Mouse (Mus musculus) frontal cortex, postnatal 25 days (tissue): ENCODE measurements around the gene Uchl3.

Source experiments
- DNase-seq, 2 experiments: peaks; one replicate each; pipeline ENCODE4 v3.0.0; 2022; ENCODE audit warnings: low spot score in 2 of 2

The Uchl3 gene

DNA sequence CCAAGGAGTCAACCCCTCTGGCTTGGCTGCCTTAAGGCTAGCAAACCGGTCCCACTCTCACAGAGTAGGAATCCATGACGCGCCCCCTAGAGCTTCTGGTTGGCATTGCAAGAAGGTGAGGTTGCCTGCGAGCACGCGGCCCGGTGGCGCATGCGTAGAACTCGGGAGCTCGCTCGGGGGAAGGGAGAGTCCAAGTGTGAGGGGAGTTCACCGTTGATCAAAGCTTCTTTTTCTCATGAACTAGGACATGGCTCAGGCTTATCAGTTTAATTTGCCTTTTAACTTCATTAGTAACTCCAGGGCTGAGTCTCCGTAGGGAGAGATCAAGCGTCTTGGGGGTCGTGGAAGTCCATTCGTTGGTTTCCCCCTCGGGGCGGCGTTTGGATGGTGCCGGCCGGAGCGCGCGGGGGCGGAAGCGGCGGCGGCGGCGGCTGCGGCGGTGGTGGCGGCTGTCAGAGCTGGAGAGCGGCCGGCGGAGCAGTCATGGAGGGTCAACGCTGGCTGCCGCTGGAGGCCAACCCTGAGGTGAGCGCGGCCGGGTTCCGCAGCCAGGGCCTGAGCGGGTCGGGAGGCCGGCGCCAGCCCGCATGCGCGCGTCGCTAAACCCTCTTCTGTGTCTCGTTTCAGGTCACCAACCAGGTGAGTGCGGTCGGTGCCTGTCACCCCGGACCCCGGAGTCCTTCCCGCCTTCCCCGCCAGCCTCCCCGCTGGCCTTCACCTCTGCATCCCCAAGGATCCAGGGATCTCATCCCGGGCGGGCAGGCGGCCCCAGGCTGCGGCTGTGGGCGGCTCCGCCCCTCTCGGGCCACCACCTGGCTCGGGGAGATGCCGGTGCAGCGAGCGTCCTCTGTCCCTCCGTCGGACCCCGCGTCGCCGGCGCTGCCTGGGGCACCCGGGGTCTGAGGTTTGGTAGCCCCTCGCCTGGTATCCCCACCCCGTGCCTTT, at the start of gene Uchl3:
Uchl3 (plus strand) TSS at position 387 of the 945 bp plus-strand sequence.
- peak; percentile 99 to 100 for DNase-seq

DNA sequence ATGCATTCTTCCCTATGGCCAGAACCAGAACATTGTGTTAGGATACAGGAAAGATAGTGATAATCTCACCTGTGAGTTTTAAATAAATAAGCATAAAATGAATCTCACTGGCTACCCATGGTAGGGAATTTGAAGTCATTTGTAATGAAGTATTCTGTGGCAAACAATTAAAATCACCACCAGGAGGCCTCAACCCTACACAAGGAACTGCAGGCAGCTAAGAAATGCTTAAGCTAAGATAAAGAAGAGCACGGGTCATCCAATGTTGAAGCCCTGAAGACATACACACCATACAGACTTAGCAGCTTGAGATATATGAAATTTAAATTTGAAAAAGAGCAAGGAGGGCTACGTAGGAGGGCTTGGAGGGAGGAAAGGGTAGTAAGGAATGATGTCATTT, 47.9 kb upstream of the Uchl3 start:
- DNase-seq, result no peak

DNA sequence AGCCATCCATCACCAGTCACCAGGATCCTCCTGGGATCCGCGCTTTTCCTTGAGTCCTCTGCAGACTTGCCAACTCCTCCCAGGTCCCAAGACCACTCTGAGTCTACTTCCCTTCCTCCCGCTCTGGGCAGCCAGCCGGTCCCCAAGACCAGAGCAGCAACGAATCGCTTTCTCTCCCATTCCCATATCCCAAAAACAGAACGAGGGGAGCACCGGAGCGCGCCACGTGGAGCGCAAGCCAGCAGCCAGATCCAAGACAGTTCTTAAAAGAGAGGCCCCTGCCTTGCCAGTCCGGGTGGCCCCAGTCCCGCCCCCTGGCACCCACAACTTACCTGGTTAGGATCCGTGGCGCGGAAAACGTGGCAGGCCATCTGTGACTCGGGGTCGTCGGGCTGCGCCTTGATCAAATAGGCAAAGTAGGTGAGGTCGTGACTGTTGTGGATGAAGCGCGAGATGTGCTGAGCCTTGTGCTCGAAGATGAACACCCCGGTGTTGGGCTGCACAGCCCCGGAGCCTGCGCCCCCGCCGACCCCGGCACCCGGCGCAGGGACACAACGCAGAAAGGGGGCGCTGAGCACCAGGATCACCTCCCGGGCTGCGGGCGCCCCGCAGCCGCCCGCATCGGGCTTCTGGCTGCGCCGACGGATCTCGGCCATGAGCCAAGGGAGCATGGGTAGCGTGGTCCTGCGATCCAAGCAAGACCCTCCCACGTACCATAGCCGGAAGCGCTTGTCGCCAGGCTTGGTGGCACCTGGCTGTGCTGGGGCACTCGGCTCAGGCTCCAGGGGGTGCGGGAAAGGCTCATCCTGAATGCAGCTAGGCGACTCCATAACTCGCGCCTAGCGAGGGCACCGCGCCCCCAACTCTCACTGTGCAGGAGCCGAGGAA, 45.9 kb upstream of the Uchl3 start:
- DNase-seq, result peak; percentile 5 to 18

DNA sequence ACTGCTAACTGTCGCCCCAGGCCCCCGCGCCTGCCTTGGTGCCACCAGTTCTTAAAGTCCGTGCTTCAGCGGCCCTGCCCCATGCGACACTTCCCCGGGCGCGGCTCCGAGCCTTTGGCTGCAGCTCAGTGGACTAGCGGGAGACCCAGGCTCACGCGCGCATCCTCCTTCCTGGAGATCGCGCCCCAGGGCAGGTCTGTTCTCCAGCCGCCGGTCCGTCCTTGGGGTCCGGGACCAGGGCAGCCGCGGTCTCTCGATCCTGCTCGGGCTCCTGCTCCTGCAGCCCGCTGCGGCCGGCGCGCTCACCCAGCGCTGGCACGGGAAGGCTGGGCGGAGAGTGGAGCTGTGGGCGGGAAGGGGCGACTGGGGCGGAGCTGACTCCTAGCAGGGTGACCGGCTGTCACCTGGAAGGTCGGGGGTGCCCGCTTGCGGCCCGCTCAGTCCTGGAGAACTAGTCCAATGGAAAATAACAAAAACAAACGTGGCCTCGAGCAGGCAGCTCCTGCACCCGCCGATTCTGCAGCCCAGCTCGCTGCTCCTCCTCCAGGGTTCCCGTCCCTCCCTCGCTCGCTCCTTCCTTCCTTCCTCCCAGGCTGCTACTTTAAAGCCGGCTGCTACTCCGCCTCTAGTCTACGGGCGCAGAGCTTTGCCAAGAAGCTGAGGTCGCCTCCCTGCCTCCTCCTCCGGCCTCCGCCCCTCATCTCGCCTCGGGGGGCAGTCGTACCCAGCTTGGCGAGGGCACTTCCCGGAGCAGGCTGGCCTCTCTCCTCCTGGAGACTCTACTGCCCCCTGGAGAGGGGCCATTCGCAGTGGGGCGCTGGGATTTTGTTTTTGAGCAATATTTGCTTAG, 45.0 kb upstream of the Uchl3 start, which contains the start of gene Tbc1d4:
Tbc1d4 (minus strand) TSS at position 673 of the 850 bp plus-strand sequence.
- peak; percentile 41 to 42 for DNase-seq

DNA sequence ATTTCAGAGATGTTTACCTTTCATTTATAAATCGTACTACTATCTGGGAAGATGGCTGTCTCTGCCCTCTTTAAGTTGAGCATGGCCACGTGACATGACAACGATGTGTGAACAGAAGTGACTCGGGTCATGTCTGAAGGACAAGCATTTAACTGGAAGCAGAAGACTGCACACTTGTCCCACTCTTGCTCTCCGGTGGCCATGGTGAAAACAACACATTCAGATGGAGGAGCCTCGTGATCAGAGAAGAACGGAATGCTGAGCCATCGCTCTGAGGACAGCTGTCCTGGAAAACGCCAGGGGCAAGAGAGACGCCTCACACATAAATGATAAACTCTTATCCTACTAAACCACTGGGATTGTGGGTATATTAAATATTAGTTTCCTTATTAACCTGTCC, 43.1 kb upstream of the Uchl3 start:
- DNase-seq, result no peak

DNA sequence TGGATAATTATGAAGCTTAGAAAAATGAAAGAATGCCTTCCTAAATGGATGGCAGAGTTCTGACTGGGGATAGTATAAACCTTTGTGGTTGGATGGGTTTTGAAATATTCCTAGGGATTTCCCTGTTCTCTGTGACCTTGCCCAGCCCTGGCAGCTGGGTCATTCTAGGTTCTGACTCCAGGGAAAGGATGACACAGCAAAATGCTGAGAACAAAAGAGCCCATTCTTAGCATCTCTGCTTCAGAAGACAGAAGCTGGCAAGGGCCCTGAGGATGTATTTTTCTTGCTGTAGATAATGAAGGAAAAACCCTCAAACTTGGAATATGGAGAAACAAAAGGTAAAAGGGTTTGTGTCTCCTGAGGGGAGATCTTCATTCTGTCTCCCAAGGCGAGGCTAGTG, 40.6 kb upstream of the Uchl3 start:
- no peak for DNase-seq

DNA sequence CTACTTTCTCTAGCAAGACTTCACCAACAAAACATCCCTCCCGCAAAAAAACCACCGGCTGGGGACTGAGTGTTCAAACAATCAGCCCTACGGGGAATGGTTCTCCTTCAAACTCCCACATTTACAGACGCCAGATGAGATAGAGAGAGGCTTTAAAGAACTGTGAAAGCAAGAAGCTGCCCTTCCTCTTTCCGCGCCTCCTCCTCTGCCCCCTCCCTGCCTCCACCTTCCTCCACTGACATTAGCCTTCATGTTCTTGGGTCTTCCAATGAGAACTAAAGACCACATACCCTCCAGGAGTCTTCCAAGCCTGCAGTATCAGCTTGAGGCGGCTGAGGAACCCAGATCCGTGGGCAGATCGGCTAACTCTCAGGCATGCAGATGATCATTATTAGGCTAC, 37.6 kb upstream of the Uchl3 start:
- DNase-seq, result no peak

DNA sequence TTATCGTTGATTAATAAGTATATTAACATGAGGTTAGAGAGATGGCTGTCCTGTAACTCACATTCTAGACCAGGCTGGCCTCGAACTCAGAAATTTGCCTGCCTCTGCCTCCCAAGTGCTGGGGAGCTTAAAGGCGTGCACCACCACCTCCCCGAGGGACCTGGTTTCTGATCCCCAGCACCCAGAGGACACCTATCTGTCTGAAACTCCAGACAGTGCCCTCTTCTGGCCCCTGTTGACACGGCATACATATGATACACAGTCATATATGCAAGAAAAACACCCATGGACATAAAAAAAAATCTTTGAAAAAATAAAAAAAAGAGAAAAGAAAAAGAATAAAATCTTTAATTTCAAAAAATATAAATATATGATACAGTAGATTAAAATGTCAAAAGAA, 36.1 kb upstream of the Uchl3 start:
- no peak for DNase-seq

DNA sequence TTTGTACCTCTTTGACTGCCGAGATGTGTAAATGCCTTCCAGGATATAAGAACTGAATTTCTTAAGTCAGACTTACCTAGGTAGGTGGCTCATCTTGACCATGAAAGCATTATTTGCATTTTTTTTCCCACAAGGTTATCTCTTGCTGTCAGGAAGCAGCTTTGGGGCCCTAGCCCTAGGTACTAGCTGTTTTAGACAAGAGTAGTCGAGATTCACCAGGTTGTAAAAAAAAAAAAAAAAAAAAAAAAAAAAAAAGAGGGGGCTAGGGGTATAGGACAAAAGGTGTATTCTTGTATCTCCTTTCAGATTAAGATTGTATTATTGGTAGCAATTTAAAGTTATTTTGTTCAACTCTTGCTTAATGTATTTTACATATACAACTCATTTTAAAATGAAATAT, 23.2 kb upstream of the Uchl3 start:
- no peak for DNase-seq

DNA sequence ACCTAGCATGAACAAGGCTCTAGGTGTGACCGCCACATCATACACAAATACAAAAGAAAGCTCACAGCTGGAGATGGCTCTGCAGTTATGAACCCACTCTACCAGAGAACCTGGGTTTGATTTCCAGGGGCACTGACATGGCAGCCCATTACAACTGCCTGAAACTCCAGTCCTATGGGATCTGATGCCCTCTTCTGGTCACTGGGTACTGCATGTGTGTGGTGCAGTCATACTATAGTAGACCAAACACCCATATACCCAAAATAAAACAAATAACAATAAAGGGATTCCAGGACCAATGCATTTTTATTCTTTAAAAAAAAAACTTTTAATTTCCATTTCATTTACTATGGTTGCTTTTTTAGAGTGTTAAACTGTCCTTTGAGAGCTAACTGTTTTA, 18.0 kb upstream of the Uchl3 start:
- DNase-seq, result no peak

DNA sequence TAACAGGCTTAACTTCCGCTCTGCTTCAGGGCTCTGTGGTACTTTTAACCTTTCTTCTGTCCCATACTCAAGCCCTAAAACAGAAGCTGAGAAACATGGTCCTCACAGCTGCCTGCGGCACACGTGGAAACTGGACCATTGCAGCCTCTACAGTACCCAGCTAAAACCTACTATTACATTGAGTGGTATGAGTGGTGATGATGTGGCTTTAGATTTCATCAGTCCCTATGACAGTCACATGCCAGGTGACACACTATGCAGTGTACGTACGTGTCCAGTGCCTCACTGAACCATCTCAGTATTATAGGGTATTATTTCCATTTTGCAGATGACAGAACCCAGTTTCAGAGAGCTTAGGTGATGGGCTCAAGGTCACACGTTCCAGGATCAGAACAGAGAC, 16.4 kb upstream of the Uchl3 start:
- DNase-seq, result no peak

DNA sequence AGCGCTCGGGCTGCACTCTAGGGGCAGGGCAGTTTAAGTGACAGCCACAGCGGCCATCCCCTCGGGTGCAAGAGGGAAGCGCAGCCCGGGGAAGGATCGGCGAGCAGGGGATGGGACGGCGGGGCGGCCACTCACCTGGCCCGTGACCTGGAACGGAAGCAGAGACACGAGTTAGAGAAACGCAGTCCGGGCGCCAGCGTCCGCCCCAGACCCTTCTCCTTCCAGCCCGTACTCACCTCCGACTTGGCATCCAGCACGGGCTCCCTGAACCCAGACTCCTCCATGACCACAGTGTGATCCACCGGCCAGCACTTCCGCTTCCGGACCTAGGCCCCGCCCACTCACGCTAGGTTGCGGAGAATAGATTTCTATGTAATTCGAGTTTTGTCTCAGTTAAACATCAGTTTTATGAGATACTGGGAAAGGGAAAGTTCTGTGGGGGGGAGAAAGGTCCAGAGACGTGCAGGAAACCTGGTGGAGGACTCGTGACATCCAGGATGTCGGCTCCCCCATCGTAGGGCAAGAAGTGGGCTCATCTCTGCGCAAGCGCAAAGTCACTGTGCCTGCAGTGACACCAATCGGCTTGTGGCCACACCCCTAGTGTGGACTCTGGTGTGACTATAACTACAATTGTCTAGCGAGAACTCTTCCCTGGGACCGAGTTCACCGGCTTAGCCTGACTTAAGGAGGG, 13.5 kb upstream of the Uchl3 start, which contains the start of gene Commd6:
Commd6 (minus strand) TSS at position 534 of the 691 bp plus-strand sequence.
- DNase-seq, result peak; percentile 82

DNA sequence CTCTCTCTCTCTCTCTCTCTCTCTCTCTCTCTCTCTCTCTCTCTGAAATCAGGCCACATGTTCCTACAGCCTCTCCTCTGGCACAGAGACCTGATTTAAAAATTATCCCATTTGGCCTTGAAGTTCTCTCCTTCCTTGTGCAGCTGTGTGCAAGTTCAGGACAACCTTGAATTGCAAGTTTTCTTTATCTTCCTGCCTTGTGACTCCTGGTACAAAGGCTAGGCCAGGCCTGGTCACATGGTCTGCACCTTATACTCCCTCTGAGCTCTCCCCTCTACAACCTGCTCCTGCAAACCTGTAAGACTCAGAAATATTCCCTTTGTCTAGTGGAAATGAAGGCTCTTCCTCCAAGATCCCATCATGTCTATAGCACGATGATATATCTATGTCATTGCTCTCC, 8.8 kb upstream of the Uchl3 start:
- no peak for DNase-seq

DNA sequence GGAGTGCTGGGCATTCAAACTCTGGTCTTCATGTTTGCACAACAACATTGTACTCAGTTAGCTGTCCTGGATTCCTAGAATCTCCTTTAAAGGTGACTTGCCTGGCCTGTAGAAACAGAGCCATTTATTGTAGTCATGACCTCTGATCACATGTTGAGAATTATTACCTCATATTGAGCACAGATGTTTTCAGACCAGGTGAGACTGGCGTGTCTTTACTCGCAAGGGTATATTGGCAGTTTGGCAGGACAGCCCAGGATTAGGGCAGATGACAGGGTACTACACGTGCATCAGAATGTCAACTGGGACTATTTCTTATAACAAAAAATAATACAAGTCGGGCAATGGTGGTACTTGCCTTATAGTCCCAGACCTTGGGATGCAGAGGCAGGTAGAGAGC, 3.2 kb upstream of the Uchl3 start:
- no peak for DNase-seq

DNA sequence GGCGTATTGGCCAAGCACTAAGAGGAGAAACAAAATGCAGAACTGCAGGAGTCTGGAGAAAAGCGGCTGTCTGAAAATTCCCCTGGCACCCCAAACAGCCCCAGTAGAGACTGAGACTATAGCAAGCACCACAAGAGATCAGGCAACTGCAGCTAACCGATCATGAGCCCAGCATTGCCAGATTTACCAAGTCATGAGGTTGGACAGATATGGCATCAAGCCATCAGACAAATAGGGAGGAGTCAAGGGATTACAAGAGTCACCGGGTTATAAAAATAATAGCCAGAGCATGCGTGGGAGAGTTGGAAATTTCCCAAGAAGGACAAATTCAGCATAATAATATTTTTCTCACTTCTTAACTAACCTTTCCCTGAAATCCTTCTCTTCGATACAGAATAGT, 1.2 kb upstream of the Uchl3 start:
- DNase-seq, result no peak

DNA sequence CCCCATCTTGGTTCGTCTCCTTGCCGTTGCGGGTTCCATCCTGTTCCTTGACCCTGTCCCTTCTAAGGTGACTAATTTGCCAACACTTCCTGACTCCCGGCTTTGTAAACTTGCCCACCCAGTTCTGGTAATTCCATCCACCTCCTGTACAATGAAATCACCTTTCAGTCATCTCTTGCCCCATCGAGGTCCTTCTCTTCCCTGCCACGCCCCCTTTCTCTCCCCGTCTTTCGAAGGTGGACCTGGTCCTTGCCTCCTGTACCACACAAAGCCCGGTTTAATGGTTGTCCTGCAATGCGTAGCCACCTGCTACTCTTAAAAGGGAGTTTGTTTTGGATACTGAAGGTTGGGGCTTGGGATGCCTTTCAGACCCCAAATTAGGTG, 751 bp downstream of the Uchl3 start:
- no peak for DNase-seq

DNA sequence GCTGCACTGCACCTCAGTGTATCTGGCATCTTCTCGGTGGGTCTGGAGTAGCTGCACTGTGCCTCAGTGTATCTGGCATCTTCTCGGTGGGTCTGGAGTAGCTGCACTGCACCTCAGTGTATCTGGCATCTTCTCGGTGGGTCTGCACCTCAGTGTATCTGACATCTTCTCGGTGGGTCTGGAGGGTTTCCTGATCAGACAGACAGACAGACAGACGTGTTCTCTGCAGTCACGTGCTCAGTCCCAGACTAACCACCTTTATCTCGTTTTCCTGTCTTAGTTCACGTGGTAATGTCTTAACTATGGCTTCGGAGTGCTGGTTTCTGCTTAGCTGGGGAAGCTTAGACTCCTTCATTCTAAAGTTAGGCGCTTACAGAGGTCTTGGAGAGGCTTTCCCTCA, 2.5 kb downstream of the Uchl3 start:
- no peak for DNase-seq

DNA sequence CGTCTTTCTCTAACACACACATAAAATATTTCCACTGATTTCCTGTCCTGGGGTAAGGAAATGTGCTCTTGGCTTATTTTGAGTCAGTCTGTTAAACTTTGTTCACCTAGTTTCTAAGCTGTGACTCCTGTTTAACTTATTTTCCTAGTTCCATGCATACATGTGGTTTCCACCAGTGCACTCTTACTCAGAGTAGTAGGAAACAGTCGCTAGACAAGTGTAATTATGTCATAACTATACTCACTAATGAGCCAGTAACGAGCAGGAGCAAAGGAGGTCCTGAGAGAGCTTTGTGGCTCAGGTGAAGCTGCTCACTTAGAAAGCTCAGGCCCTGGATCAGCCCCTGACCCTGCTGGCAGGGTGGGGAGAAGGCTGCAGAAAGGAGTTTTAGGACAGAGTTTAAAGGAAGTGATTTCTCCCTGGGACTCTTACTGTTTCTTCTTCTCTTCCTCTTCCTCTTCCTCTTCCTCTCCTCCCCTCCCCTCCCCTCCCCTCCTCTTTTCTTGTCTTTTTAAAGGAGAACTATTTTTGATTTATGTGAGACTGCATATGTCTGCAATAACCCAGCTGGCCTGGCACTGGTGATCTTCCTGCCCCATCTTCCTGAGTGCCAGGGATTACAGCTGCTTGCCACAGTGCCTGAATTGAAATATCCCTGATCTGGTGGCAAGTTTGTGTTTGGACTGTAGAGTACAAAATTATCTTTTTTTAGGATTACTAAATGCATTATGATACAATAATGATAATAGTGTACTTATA, 8.1 kb downstream of the Uchl3 start:
- no peak for DNase-seq

DNA sequence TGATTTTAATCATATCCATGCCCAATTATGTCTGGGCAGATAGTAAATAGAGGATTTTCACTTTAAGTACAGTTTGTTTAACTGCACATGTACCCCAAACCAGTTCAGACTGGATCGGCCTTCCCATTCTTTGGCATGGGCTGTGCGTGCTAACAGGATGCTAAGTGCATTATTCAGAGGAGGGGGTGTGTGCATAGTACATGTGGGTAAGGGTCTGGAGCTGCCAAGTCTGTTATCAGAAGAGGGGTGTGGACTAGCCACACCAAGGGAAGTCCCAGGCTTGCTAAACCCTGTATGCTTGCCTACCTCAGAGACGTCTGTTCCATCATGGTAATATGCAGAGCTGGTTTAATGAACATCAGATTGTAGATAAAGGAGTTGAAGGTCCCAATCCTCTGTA, 10.5 kb downstream of the Uchl3 start:
- DNase-seq, result no peak

DNA sequence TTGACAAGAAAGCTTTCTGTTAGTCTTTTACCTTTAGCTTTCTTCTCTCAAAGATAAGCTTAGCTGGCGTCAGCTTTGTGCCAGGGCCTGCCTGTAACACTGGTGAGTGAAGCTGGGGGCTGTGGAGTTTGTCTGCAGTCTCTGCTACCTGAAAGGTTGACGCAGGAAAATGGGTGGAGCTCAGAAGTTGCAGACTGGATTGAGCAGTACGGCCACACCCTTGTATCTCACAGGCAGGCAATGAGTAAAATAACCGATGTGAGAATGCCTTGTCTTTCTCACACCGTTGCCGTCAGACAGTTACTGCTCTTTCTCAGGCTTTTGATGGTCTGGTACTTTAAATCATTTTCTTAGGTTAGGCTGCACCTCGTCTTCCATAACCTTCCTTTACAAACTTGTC, 12.3 kb downstream of the Uchl3 start:
- DNase-seq, result no peak
